Mouse (Mus musculus) stomach, postnatal 0 days (tissue): Measurements from ENCODE around the gene Kcna7. TPM values are rescaled to one million over a fixed set of nuclear protein-coding genes. Genes with fewer than 3 reads are reported as not detected.

Source experiments
- ATAC-seq: fragments of 200-750 bp; cut with Nextera tagmentation; 2 replicates; pipeline ENCODE4 v1.8.0; 2017; ENCODE audit not compliant: low FRiP score, low TSS enrichment
- DNase-seq: peaks from one replicate; pipeline ENCODE4 v3.0.0-alpha.2; 2016; ENCODE audit warnings: low spot score
- H3K27ac ChIP-seq: fragments of 300-500 bp; sonication (generic); replicated peaks from 2 replicates; pipeline ENCODE4 v1.5.1; 2014; ENCODE audit warnings: mild to moderate bottlenecking, control low read depth
- H3K27me3 ChIP-seq: fragments of 300-500 bp; sonication (generic); 2 replicates; pipeline ENCODE4 v1.6.1; 2014; ENCODE audit warnings: low read length; ENCODE audit not compliant: control insufficient read depth, insufficient read depth
- H3K36me3 ChIP-seq: fragments of 300-500 bp; sonication (generic); 2 replicates; pipeline ENCODE4 v1.6.1; 2014; ENCODE audit warnings: low read length, mixed read lengths; ENCODE audit not compliant: control insufficient read depth, insufficient read depth
- H3K4me1 ChIP-seq: fragments of 300-500 bp; sonication (generic); replicated peaks from 2 replicates; pipeline ENCODE4 v1.6.1; 2014; ENCODE audit warnings: antibody characterized with exemption; ENCODE audit not compliant: control insufficient read depth, insufficient read depth
- H3K4me2 ChIP-seq: fragments of 300-500 bp; sonication (generic); replicated peaks from 2 replicates; pipeline ENCODE4 v1.6.1; 2014; ENCODE audit warnings: low read depth, mild to moderate bottlenecking, control low read depth, moderate library complexity
- H3K4me3 ChIP-seq: fragments of 300-500 bp; sonication (generic); 2 replicates; pipeline ENCODE4 v1.5.1; 2014; ENCODE audit warnings: low read depth, low read length, control low read depth
- H3K9ac ChIP-seq: fragments of 300-500 bp; sonication (generic); 2 replicates; pipeline ENCODE4 v1.6.1; 2014; ENCODE audit warnings: mild to moderate bottlenecking, low read length, control low read depth, mixed read lengths
- H3K9me3 ChIP-seq: fragments of 300-500 bp; sonication (generic); 2 replicates; pipeline ENCODE4 v1.6.1; 2016; ENCODE audit warnings: low read length; ENCODE audit not compliant: control insufficient read depth
- CTCF ChIP-seq: IDR thresholded peaks from 2 replicates; pipeline ENCODE4 v1.5.1; 2016; ENCODE audit warnings: antibody characterized with exemption, low read depth, mild to moderate bottlenecking, moderate library complexity
- EP300 ChIP-seq: optimal IDR thresholded peaks from 2 replicates; pipeline ENCODE3; 2016; ENCODE audit warnings: antibody characterized with exemption
- WGBS: fragments of 180-500 bp; shearing (Covaris S2); extraction: QIAGEN DNeasy Blood & Tissue Kit; methylation state at CpG from one replicate; pipeline ENCODE4 v1.1.7; 2014; 5-methylcytosine and 5-hydroxymethylcytosine counted together
- polyA plus RNA-seq: library from polyadenylated mRNA; unstranded; fragments of >200 nt; fragmentation: Nextera tagmentation; extraction: Ambion mirVana; gene quantifications from 2 replicates; pipeline ENCODE4 v1.2.1, GENCODE M21; 2015

Kcna7 gene
- polyA plus RNA-seq, 1 experiment from 2014 or later, result 0.17 TPM

DNA sequence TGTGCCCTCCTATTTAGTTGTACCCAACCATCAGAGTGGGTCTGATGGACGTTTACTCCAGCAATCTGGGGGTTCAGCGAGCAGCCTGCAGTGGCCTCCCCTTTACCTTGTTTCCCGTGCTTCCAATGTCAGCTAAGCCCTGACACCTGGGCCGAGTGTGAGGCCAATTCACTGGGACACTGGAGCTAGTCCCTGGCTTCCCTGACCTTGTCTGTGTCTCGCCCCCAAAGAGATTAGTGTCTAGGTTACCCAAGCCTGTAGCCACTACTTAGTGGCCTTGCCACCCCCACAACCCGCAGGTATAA, 15.1 kb downstream of the Kcna7 start, which contains the start of gene Lhb:
TSS of gene Lhb (plus strand) at position 206 of the 305 bp plus-strand sequence.
- Histone ChIP-seq H3K4me3 (no peak within 1 kb of the TSS), H3K36me3 (peaks cover 27% of the 10 kb centered on the region), H3K4me1 (no peaks in the 10 kb centered on the region), H3K9me3 (no peaks in the 10 kb centered on the region), H3K9ac (no peak within 1 kb of the TSS), H3K27me3 (no peaks in the 10 kb centered on the region), H3K4me2 (no peak within 1 kb of the TSS), H3K27ac (no peak within 1 kb of the TSS)
- TF ChIP-seq EP300, result no peak
- no peak for TF ChIP-seq CTCF
- DNase-seq (no peak), ATAC-seq (no peak)
- WGBS, result 52% methylated on average over 6 of the region's 6 CpGs

DNA sequence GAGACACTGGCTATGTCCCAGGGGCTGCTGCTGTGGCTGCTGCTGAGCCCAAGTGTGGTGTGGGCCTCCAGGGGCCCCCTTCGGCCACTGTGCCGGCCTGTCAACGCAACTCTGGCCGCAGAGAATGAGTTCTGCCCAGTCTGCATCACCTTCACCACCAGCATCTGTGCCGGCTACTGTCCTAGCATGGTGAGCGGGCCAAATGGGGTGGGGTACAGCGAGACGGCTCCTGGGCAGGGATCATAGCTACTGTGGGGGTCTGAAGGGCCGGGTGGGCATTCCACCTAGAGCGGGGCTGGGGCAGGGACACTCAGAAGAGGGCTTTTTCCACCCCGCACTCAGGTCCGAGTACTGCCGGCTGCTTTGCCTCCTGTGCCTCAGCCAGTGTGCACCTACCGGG, 15.7 kb downstream of the Kcna7 start:
- no peaks in the 10 kb centered on the region for H3K9me3 ChIP-seq
- WGBS, result 92% methylated on average over 14 of the region's 14 CpGs
- no peak overlapping the region for H3K4me3 ChIP-seq
- H3K36me3 ChIP-seq, result peaks cover 27% of the 10 kb centered on the region
- ATAC-seq, result no peak
- no peaks in the 10 kb centered on the region for H3K27me3 ChIP-seq
- no peak overlapping the region for H3K27ac ChIP-seq
- no peak for DNase-seq
- no peak overlapping the region for H3K4me2 ChIP-seq
- no peak for TF ChIP-seq EP300
- no peak for TF ChIP-seq CTCF
- no peaks in the 10 kb centered on the region for H3K4me1 ChIP-seq
- no peak overlapping the region for H3K9ac ChIP-seq

DNA sequence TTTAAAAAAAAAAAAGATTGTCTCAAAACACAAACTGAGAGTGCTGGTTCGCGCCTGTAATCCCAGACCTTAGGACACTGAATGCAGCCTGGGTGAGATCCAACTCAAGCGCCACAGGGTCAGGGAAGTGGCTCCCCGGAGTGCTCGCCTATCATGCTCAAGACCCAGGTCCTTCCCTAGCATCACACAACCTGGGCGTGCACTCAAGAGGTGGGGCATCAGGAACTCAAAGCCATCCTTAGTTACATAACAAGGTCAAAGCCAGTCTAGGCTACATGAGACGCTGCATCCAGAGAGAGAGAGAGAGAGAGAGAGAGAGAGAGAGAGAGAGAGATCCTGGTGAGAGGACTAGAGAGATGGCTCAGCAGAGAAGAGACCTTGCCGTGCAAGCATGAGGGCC, 21.1 kb downstream of the Kcna7 start:
- WGBS, result 83% methylated on average over 8 of the region's 8 CpGs
- TF ChIP-seq EP300 (no peak), CTCF (no peak)
- Histone ChIP-seq H3K27me3 (no peaks in the 10 kb centered on the region), H3K9ac (no peak overlapping the region), H3K9me3 (no peaks in the 10 kb centered on the region), H3K4me1 (no peaks in the 10 kb centered on the region), H3K4me3 (no peak overlapping the region), H3K27ac (no peak overlapping the region), H3K36me3 (peaks cover 35% of the 10 kb centered on the region), H3K4me2 (no peak overlapping the region)
- ATAC-seq, result no peak
- DNase-seq, result no peak

DNA sequence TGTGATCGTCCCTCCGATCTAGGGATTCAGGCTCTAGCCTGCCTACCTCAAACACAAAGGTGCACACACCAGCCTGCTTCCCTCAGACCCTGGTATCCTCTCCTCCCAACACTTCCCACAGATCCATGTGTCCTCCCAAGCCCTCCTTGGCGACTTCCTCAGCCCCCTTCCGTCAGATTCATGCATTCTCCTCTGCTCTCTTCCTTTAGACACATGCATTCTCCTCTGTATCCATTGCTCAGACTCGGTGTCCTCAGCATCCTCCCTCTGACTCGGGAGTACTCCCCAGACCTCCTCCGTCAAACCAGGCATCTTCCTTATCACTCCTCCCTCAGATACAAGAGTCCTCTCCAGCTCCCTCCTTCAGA, 28.4 kb downstream of the Kcna7 start:
- H3K27me3 ChIP-seq, result no peaks in the 10 kb centered on the region
- H3K36me3 ChIP-seq, result peaks cover 8% of the 10 kb centered on the region
- peaks cover 9% of the 10 kb centered on the region for H3K4me1 ChIP-seq
- ATAC-seq (no peak), DNase-seq (no peak)
- 1% methylated on average over 7 of the region's 7 CpGs for WGBS
- no peaks in the 10 kb centered on the region for H3K9me3 ChIP-seq
- peak overlapping the region; percentile 76 for H3K9ac ChIP-seq
- H3K4me3 ChIP-seq, result peak overlapping the region; percentile 53
- peak overlapping the region; percentile 65; the same call in 1 of the 2 replicates for H3K27ac ChIP-seq
- TF ChIP-seq EP300, result no peak
- no peak for TF ChIP-seq CTCF
- peak overlapping the region; percentile 94 for H3K4me2 ChIP-seq

DNA sequence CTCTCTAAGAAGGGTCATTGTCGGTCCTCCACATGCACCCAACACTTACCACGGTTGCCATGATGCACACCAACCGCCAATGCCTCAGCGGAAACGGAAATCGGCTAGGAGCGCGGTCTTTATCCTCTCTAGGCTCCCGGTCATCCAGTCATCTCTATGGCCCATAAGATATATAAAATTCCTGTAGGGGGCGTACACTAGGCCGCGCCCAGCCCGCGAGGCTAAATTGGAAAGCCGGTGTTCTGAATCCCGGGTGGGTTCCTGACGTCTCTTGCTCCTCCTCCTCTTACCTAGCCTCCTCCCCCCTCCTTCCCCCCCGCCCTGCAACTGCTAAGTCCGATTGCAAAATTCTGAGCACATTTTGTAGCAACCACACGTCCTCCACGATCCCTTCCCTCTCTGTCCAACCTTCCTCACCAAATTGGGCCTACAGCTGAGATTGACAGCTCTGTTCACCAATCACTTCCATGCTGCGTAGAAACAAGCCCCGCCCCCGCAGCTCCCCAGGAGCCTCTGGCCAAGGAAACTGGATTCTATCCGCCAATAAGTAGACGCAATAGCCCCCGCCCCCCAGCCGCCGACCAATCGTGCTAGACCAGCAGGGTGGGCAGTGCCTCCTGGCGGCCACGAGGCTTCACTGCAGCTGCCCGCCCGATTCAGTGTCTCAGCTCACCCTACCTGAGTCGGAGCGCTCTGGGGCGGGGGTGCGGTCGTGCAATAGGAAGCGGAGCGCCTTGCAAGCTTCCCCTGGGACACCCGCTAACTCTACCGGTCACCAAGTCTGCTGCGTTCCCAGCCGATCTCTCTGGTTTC, 29.0 kb downstream of the Kcna7 start, which contains the start of gene Gys1:
TSS of gene Gys1 (plus strand) at position 642 of the 813 bp plus-strand sequence.
- peaks cover 6% of the 10 kb centered on the region; the same call in 1 of the 2 replicates for H3K36me3 ChIP-seq
- peak within 1 kb of the TSS; percentile 82 for H3K27ac ChIP-seq
- peak within 1 kb of the TSS; percentile 94 for H3K4me2 ChIP-seq
- peak within 1 kb of the TSS; percentile 53 for H3K4me3 ChIP-seq
- TF ChIP-seq CTCF, result peak; percentile 98
- peak; percentile 67 for TF ChIP-seq EP300
- peak within 1 kb of the TSS; percentile 76 for H3K9ac ChIP-seq
- ATAC-seq (peak; percentile 96), DNase-seq (peak; percentile 100)
- no peaks in the 10 kb centered on the region for H3K9me3 ChIP-seq
- no peaks in the 10 kb centered on the region for H3K27me3 ChIP-seq
- H3K4me1 ChIP-seq, result peaks cover 9% of the 10 kb centered on the region
- WGBS, result under 1% methylated on average over 45 of the region's 45 CpGs

DNA sequence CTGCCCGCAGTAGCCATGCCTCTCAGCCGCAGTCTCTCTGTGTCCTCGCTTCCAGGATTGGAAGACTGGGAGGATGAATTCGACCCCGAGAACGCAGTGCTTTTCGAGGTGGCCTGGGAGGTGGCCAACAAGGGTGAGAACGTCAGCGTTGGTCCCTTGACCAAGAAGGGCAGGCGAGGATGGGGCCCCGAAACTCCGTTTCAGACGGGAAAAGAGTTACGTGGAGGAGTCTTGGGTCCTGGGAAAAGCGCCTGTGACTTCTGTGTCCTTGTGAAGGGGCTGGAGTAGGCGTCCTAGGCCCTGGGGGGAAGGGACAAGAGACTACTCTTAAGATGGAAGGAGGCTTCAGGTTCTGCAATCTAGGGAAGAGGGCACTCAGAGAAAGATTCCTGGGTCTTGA, 29.6 kb downstream of the Kcna7 start:
- H3K36me3 ChIP-seq, result 0 out of 2 replicates have a peak, but pooled peaks cover 3% of the 10 kb centered on the region
- H3K4me1 ChIP-seq, result peaks cover 9% of the 10 kb centered on the region
- DNase-seq (no peak), ATAC-seq (no peak)
- WGBS, result under 1% methylated on average over 16 of the region's 16 CpGs
- no peaks in the 10 kb centered on the region for H3K27me3 ChIP-seq
- H3K4me3 ChIP-seq, result peak overlapping the region; percentile 51
- H3K4me2 ChIP-seq, result peak overlapping the region; percentile 85
- no peak for TF ChIP-seq EP300
- no peaks in the 10 kb centered on the region for H3K9me3 ChIP-seq
- H3K27ac ChIP-seq, result peak overlapping the region; percentile 63
- peak overlapping the region; percentile 65 for H3K9ac ChIP-seq
